Mouse (Mus musculus) kidney, adult 2 months (tissue): ENCODE measurements around the gene Zfp618. TPM values are rescaled to one million over a fixed set of nuclear protein-coding genes. Genes with fewer than 3 reads are reported as not detected.
A peak's percentile ranks its signal among the peaks of the same experiment; 100 is the strongest.

ENCODE experiments used
- DNase-seq: peaks from one replicate; pipeline ENCODE4 v3.0.0; 2021
- H3K27ac ChIP-seq: fragments of 200-500 bp; 2 replicates; pipeline ENCODE4 v1.5.1; 2012; ENCODE audit warnings: low read depth, low read length, control low read depth, inconsistent platforms; ENCODE audit not compliant: insufficient read depth
- H3K27me3 ChIP-seq: fragments of 200-500 bp; replicated peaks from 2 replicates; pipeline ENCODE4 v1.6.1; 2012; ENCODE audit warnings: mild to moderate bottlenecking, moderate library complexity, low read length, inconsistent platforms; ENCODE audit not compliant: control insufficient read depth, insufficient read depth
- H3K36me3 ChIP-seq: fragments of 200-500 bp; 2 replicates; pipeline ENCODE4 v1.6.1; 2012; ENCODE audit warnings: mild to moderate bottlenecking, moderate library complexity, low read length, inconsistent platforms; ENCODE audit not compliant: control insufficient read depth, insufficient read depth
- H3K4me1 ChIP-seq: fragments of 200-500 bp; 2 replicates; pipeline ENCODE4 v1.6.1; 2011; ENCODE audit warnings: low read length; ENCODE audit not compliant: control insufficient read depth, insufficient read depth
- H3K4me3 ChIP-seq: fragments of 200-500 bp; 2 replicates; pipeline ENCODE4 v1.5.1; 2011; ENCODE audit warnings: mild to moderate bottlenecking, low read depth, low read length, control low read depth; ENCODE audit not compliant: insufficient read depth
- CTCF ChIP-seq: fragments of 200-500 bp; conservative IDR thresholded peaks from 2 replicates; pipeline ENCODE4 v1.5.1; 2011; ENCODE audit warnings: low read depth, mild to moderate bottlenecking, control low read depth, low read length, moderate library complexity, mixed read lengths; ENCODE audit not compliant: insufficient read depth, insufficient read length
- POLR2A ChIP-seq: fragments of 200-500 bp; IDR thresholded peaks from one replicate; pipeline ENCODE4 v1.6.1; 2011; ENCODE audit warnings: low read depth, low read length, control low read depth
- WGBS: fragments of 180-500 bp; shearing (Covaris S2); methylation state at CpG from one replicate; pipeline ENCODE4 v1.1.7; 2018; 5-methylcytosine and 5-hydroxymethylcytosine counted together
- polyA plus RNA-seq: library from polyadenylated mRNA; depleted of rRNA; stranded (reverse); fragments of >200 nt; gene quantifications from 2 replicates; pipeline ENCODE4 v1.2.3, GENCODE M21; 2012

Gene Zfp618
- polyA plus RNA-seq, 1 experiment = 7.7 TPM

- H3K27ac ChIP-seq = no peak overlapping the region
- TF ChIP-seq CTCF (no peak), POLR2A (no peak)
- WGBS = 73% methylated on average over 4 of the region's 4 CpGs
- no peak overlapping the region for H3K4me3 ChIP-seq
- H3K4me1 ChIP-seq = peaks cover 3% of the 10 kb centered on the region; the same call in 1 of the 2 replicates
- DNase-seq = no peak
- no peaks in the 10 kb centered on the region for H3K27me3 ChIP-seq
- no peaks in the 10 kb centered on the region for H3K36me3 ChIP-seq
Observed at GRCm38 (mm10) chr4:62963806-62964205, 1.6 kb upstream of the Zfp618 start.

GRCm38 (mm10) chr4:62964844-62965496 lies 403 bp upstream of the Zfp618 start:
- no peak for DNase-seq
- Histone ChIP-seq H3K4me3 (peak overlapping the region; percentile 98), H3K36me3 (no peaks in the 10 kb centered on the region), H3K4me1 (peaks cover 8% of the 10 kb centered on the region; the same call in 1 of the 2 replicates), H3K27ac (no peak overlapping the region; the same call in 1 of the 2 replicates), H3K27me3 (no peaks in the 10 kb centered on the region)
- WGBS = 10% methylated on average over 50 of the region's 52 CpGs
- TF ChIP-seq CTCF (no peak), POLR2A (no peak)

- H3K4me3 ChIP-seq = no peak overlapping the region
- peaks cover 13% of the 10 kb centered on the region for H3K4me1 ChIP-seq
Observed at GRCm38 (mm10) chr4:62969526-62969925, 4.2 kb downstream of the Zfp618 start.

GRCm38 (mm10) chr4:62971991-62972390 lies 6.6 kb downstream of the Zfp618 start:
- TF ChIP-seq CTCF = no peak
- no peak for TF ChIP-seq POLR2A
- WGBS = 46% methylated on average over 1 of the region's 1 CpGs
- Histone ChIP-seq H3K27me3 (no peaks in the 10 kb centered on the region), H3K4me3 (no peak overlapping the region), H3K27ac (no peak overlapping the region), H3K36me3 (no peaks in the 10 kb centered on the region), H3K4me1 (peaks cover 14% of the 10 kb centered on the region)
- peak; percentile 56 for DNase-seq

More at GRCm38 (mm10) chr4:62969526-62969925, 4.2 kb downstream of the Zfp618 start:
- Histone ChIP-seq H3K27me3 (no peaks in the 10 kb centered on the region), H3K27ac (peak overlapping the region; percentile 90), H3K36me3 (no peaks in the 10 kb centered on the region)
- TF ChIP-seq CTCF = no peak
- TF ChIP-seq POLR2A = no peak
- 67% methylated on average over 5 of the region's 5 CpGs for WGBS
- no peak for DNase-seq

- H3K4me1 ChIP-seq = peaks cover 17% of the 10 kb centered on the region
- H3K4me3 ChIP-seq = no peak overlapping the region
- H3K27me3 ChIP-seq = no peaks in the 10 kb centered on the region
- no peak for DNase-seq
- 69% methylated on average over 3 of the region's 3 CpGs for WGBS
- H3K27ac ChIP-seq = no peak overlapping the region
- no peak for TF ChIP-seq CTCF
- TF ChIP-seq POLR2A = no peak
- H3K36me3 ChIP-seq = no peaks in the 10 kb centered on the region
Observed at GRCm38 (mm10) chr4:62973086-62973485, 7.7 kb downstream of the Zfp618 start.

- no peak for DNase-seq
- Histone ChIP-seq H3K4me3 (no peak overlapping the region), H3K27ac (no peak overlapping the region), H3K27me3 (no peaks in the 10 kb centered on the region), H3K4me1 (peaks cover 10% of the 10 kb centered on the region), H3K36me3 (no peaks in the 10 kb centered on the region)
- TF ChIP-seq CTCF (no peak), POLR2A (no peak)
- WGBS = 94% methylated on average over 2 of the region's 2 CpGs
Observed at GRCm38 (mm10) chr4:62974901-62975300, 9.5 kb downstream of the Zfp618 start.

GRCm38 (mm10) chr4:62975541-62975940 lies 10.2 kb downstream of the Zfp618 start:
- no peak for TF ChIP-seq POLR2A
- TF ChIP-seq CTCF = no peak
- no peaks in the 10 kb centered on the region for H3K36me3 ChIP-seq
- DNase-seq = no peak
- 51% methylated on average over 6 of the region's 6 CpGs for WGBS
- H3K4me1 ChIP-seq = peaks cover 8% of the 10 kb centered on the region
- no peaks in the 10 kb centered on the region for H3K27me3 ChIP-seq
- no peak overlapping the region for H3K27ac ChIP-seq
- H3K4me3 ChIP-seq = no peak overlapping the region
